Mouse (Mus musculus) naive thymus-derived CD4-positive, alpha-beta T cell, adult 5 months (primary cell): ENCODE results near the gene Yju2. TPM values are rescaled to one million over a fixed set of nuclear protein-coding genes. Genes with fewer than 3 reads are reported as not detected.

Experiments used
- polyA plus RNA-seq: library from polyadenylated mRNA; unstranded; fragments of 100-300 nt; shearing (Covaris generic); gene quantifications from one replicate; pipeline ENCODE4 v1.2.1, GENCODE M21; 2017

Yju2 gene
- 44.7 TPM for polyA plus RNA-seq

DNA sequence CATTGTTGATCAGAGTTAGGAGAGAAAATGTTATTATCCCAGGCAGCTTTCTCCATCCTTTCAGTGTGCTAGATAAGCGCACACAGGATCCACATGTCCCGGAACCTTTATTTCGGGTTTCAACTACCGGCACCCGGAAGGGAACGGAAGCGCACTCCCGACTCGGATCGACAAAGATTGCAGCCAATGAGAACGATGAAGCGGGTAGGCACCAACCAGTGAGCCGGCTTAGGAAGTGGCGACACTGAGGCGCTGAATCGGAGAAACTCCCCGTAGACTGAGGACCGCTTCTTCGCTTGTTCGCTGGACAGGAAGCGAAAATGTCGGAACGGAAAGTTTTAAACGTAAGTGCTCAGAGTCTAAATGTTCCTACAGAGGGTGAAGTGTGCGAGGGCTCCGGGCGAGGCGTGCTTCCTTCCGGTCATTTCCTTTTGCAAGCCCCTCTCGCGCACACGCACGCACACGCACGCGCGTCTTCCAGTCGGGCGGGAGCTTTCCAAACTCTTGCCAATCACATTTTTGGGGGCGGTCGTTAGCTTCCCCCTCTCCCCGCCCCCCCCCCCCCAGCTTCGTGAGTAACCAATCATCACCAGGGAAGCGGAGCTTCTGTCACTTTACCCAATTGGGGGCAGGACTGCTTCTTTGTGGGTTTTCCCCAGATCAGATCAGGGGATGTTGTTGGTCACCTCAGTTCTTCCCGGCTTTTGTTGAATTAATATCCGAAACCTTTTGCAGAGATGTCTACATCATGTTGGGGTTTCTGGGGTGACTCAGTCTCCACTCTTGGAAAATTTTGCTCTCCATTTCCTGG lies at the start of gene Yju2:
Gene Yju2, plus strand, starts transcription at position 182 of the 811 bp plus-strand sequence.

GRCm38 (mm10) chr17:55949400-55949799 lies 9.5 kb upstream of the Yju2 start, which contains the start of gene Zfp119b:
Gene Zfp119b (minus strand): TSS chr17:55949500.

GRCm38 (mm10) chr17:55952447-55953027 lies 6.4 kb upstream of the Yju2 start, which contains the start of gene Ebi3:
Gene Ebi3 (plus strand): TSS chr17:55952640.

GRCm38 (mm10) chr17:55969966-55970891 lies 11.3 kb downstream of the Yju2 start, which contains the start of gene Shd:
Gene Shd (plus strand): TSS chr17:55970467.

GRCm38 (mm10) chr17:55986030-55986961 lies 27.4 kb downstream of the Yju2 start, which contains the start of gene Fsd1:
Gene Fsd1 (plus strand): TSS chr17:55986509.

DNA sequence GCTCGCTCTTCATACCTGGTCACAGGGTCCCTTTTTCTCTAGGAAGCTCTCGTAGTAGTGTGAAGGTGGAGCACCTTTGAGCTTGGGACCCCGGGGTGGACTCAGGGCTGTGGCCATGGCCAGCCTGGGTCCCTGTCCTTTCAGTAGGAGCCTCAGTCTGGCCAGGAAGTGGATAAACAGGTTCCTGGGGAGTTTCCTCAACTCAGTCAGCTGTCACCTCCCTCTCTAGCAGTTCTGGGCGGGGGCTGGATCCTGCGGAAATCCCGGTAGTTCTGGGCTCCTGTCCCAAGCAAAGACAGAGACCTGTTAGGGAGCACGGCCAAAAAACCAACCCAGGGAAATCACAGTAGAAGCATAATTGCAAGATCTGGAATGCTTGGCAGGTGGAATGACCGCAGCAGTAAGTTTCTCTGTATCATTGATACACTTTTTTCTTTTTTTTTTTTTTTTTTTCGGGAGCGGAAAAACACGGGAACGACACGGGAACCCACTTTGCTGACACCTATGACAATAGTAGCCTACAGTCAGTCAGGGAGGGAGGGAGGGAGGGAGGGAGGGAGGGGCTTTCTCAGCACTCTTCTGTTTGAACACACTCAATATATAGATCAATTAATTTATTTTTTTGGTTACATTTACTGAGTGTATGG lies 46.6 kb downstream of the Yju2 start, which contains the start of the genes Stap2 and Mpnd:
Gene Stap2, minus strand, starts transcription at position 170 of the 647 bp plus-strand sequence.
Gene Mpnd, plus strand, starts transcription at position 297 of the 647 bp plus-strand sequence.

Other genes with a start within 250 kb of the Yju2 start
- gene Pot1b, start 246.5 kb upstream of the Yju2 start, polyA plus RNA-seq: 15.3 TPM
- not detected for gene Adgre4, start 209.1 kb upstream of the Yju2 start, polyA plus RNA-seq
- 11.7 TPM for gene Zfp119a, start 80.2 kb upstream of the Yju2 start, polyA plus RNA-seq
- 36.8 TPM for gene Zfp959, start 67.0 kb upstream of the Yju2 start, polyA plus RNA-seq
- 6.5 TPM for gene Zfp119b, start 9.6 kb upstream of the Yju2 start, polyA plus RNA-seq
- not detected for gene Ebi3, start 6.5 kb upstream of the Yju2 start, polyA plus RNA-seq
- gene Shd, start 11.4 kb downstream of the Yju2 start, polyA plus RNA-seq: not detected
- gene Fsd1, start 27.4 kb downstream of the Yju2 start, polyA plus RNA-seq: not detected
- 0.77 TPM for gene Stap2, start 46.5 kb downstream of the Yju2 start, polyA plus RNA-seq
- 122 TPM for gene Mpnd, start 46.6 kb downstream of the Yju2 start, polyA plus RNA-seq
- 155 TPM for gene Sh3gl1, start 77.5 kb downstream of the Yju2 start, polyA plus RNA-seq
- gene Chaf1a, start 81.3 kb downstream of the Yju2 start, polyA plus RNA-seq: 1.1 TPM
- gene Ubxn6, start 115.9 kb downstream of the Yju2 start, polyA plus RNA-seq: 74.5 TPM
- 159 TPM for gene Hdgfl2, start 120.5 kb downstream of the Yju2 start, polyA plus RNA-seq
- not detected for gene Plin4, start 150.7 kb downstream of the Yju2 start, polyA plus RNA-seq
- not detected for gene Plin5, start 158.5 kb downstream of the Yju2 start, polyA plus RNA-seq
- gene Lrg1, start 162.9 kb downstream of the Yju2 start, polyA plus RNA-seq: not detected
- not detected for gene Sema6b, start 181.2 kb downstream of the Yju2 start, polyA plus RNA-seq
- 21.5 TPM for gene Tnfaip8l1, start 203.4 kb downstream of the Yju2 start, polyA plus RNA-seq
- gene Mydgf, start 224.8 kb downstream of the Yju2 start, polyA plus RNA-seq: 44.1 TPM